ENCODE assay signal across 25 mouse cellular contexts in genomic region chr2:38902866-38903265, GRCm38 (mm10). TPM values are rescaled to one million over a fixed set of nuclear protein-coding genes. Genes with fewer than 3 reads are reported as not detected.
DNase-seq lines count a peak whose midpoint lies in the region; ATAC-seq lines count a peak whose summit lies in the region.
"Had no signal": no experiment of that assay in that cellular context is flagged by ENCODE, and none has a peak within 500 bp of the region (broad histone marks: within the 10 kb centered on the region; RNA-seq: fewer than 3 reads in every experiment).

No protein-coding gene starts in this region.

- H3K4me3 ChIP-seq in liver, embryonic 12.5 days, result no peak overlapping the region
- no peak overlapping the region for H3K4me3 ChIP-seq in liver, embryonic 13.5 days (replicated peaks)
- H3K4me3 ChIP-seq: heart, embryonic 12.5 days; heart, embryonic 15.5 days; hindbrain, embryonic 10.5 days; hindbrain, embryonic 13.5 days had no signal

- no peak for DNase-seq in liver
- DNase-seq in MEL-GATA-1-ER (ENCODE audit: extremely low read depth, low read depth), result peak; percentile 22
- DNase-seq in liver, embryonic 13.5 days, result no peak
- DNase-seq in cerebellum, postnatal 25 days, result no peak
- DNase-seq: adrenal gland, adult 2 months; adrenal gland, postnatal 25 days; cerebellum, adult 11-12 months; cerebellum, adult 8-10 months; cerebellum, postnatal 10 days; forebrain, postnatal 0 days; gastrocnemius, postnatal 25 days; heart, adult 18-20 months; heart, postnatal 10 days; heart, postnatal 36 days had no signal

- ATAC-seq in liver, embryonic 12.5 days, result peak; percentile 67
- ATAC-seq in liver, embryonic 13.5 days (ENCODE audit: low read depth), result 0 out of 2 replicates have a peak, but pooled peaks have one; percentile 63
- no peak for ATAC-seq in erythroid progenitor cell, adult 5-6 weeks (replicated peaks; ENCODE audit: low FRiP score, poor library complexity, severe bottlenecking)
- ATAC-seq: CD4-positive, CD25-positive, alpha-beta regulatory T cell, adult 4 months; forebrain, embryonic 14.5 days; forebrain, postnatal 0 days; hindbrain, embryonic 16.5 days; Patski had no signal

- H3K9ac ChIP-seq in liver, embryonic 12.5 days, result no peak overlapping the region
- H3K9ac ChIP-seq in liver, embryonic 13.5 days, result no peak overlapping the region
- H3K9ac ChIP-seq: forebrain, postnatal 0 days; heart, embryonic 12.5 days; heart, embryonic 15.5 days; hindbrain, embryonic 13.5 days had no signal

- H3K27ac ChIP-seq in liver, embryonic 12.5 days, result no peak overlapping the region
- no peak overlapping the region for H3K27ac ChIP-seq in liver, embryonic 13.5 days
- H3K27ac ChIP-seq: heart, embryonic 15.5 days; hindbrain, embryonic 10.5 days; hindbrain, embryonic 13.5 days had no signal

- peaks cover 5% of the 10 kb centered on the region for H3K4me1 ChIP-seq in liver, embryonic 12.5 days
- H3K4me1 ChIP-seq in liver, embryonic 13.5 days (replicated peaks), result 0 out of 2 replicates have a peak, but pooled peaks cover 6% of the 10 kb centered on the region
- H3K4me1 ChIP-seq: hindbrain, embryonic 10.5 days; hindbrain, embryonic 13.5 days had no signal

- no peaks in the 10 kb centered on the region for H3K27me3 ChIP-seq in liver, embryonic 12.5 days (replicated peaks)
- no peaks in the 10 kb centered on the region for H3K27me3 ChIP-seq in liver, embryonic 13.5 days
- H3K27me3 ChIP-seq: heart, embryonic 12.5 days; heart, embryonic 15.5 days; hindbrain, embryonic 13.5 days; Patski had no signal

- no peaks in the 10 kb centered on the region for H3K9me3 ChIP-seq in liver, embryonic 12.5 days (replicated peaks)
- no peaks in the 10 kb centered on the region for H3K9me3 ChIP-seq in liver, embryonic 13.5 days (replicated peaks)
- H3K9me3 ChIP-seq: heart, embryonic 12.5 days; heart, embryonic 15.5 days; hindbrain, embryonic 10.5 days; hindbrain, embryonic 13.5 days had no signal

- no peaks in the 10 kb centered on the region; the same call in 1 of the 2 replicates for H3K36me3 ChIP-seq in liver, embryonic 12.5 days
- H3K36me3 ChIP-seq in liver, embryonic 13.5 days, result no peaks in the 10 kb centered on the region
- H3K36me3 ChIP-seq: heart, embryonic 15.5 days; hindbrain, embryonic 13.5 days had no signal

- H3K4me2 ChIP-seq in liver, embryonic 12.5 days, result no peak overlapping the region
- no peak overlapping the region for H3K4me2 ChIP-seq in liver, embryonic 13.5 days
- H3K4me2 ChIP-seq: heart, embryonic 12.5 days; heart, embryonic 15.5 days; hindbrain, embryonic 13.5 days had no signal

RNA-seq across cellular contexts. Expression of gene Nr6a1, which starts 24.6 kb away (rescaled TPM):
- 2.1 and 2.4 TPM in 2 replicates for polyA plus RNA-seq in liver, embryonic 12.5 days (2016; fragmentation: Nextera tagmentation; extraction: Ambion mirVana)
- 0.83 and 1.4 TPM in 2 replicates for polyA plus RNA-seq in liver, embryonic 13.5 days (2015; fragmentation: Nextera tagmentation; extraction: Ambion mirVana)
- total RNA-seq in erythroid progenitor cell, adult 5-6 weeks (2015; ENCODE audit: low replicate concordance), result 0.84 TPM in 1 of 2 replicates, not detected in the other
- 0.13 TPM in 1 of 2 replicates, not detected in the other for total RNA-seq in erythroid progenitor cell, adult 5-6 weeks (2017; ENCODE audit: low replicate concordance)

RNA-seq across cellular contexts. Expression of gene Olfml2a, which starts 28.9 kb away (rescaled TPM):
- polyA plus RNA-seq in liver, embryonic 12.5 days (2016; fragmentation: Nextera tagmentation; extraction: Ambion mirVana), result 0.12 and 0.13 TPM in 2 replicates
- 0.08 and 0.12 TPM in 2 replicates for polyA plus RNA-seq in liver, embryonic 13.5 days (2015; fragmentation: Nextera tagmentation; extraction: Ambion mirVana)
- total RNA-seq in erythroid progenitor cell, adult 5-6 weeks (2015; ENCODE audit: low replicate concordance), result 1.8 TPM in 1 of 2 replicates, not detected in the other
- not detected in 2 replicates for total RNA-seq in erythroid progenitor cell, adult 5-6 weeks (2017; ENCODE audit: low replicate concordance)
- polyA plus RNA-seq: C2C12; CD4-positive, CD25-positive, alpha-beta regulatory T cell, adult 4 months had no signal
